Mouse (Mus musculus) ES-E14 (cell line): ENCODE results near the gene Tlr5. TPM values are rescaled to one million over a fixed set of nuclear protein-coding genes. Genes with fewer than 3 reads are reported as not detected.
A peak's percentile ranks its signal among the peaks of the same experiment; 100 is the strongest.

ENCODE experiments used
- DNase-seq: peaks from one replicate; pipeline ENCODE4 v3.0.0-alpha.2; 2013; ENCODE audit warnings: low read depth, low spot score
- H3K27ac ChIP-seq: 2 replicates; pipeline ENCODE4 v1.5.1; 2012; ENCODE audit warnings: low read depth, mild to moderate bottlenecking, low read length, moderate library complexity, mixed read lengths; ENCODE audit not compliant: poor library complexity, insufficient read depth, severe bottlenecking
- H3K36me3 ChIP-seq: 2 replicates; pipeline ENCODE4 v1.6.1; 2012; ENCODE audit warnings: mild to moderate bottlenecking, low read length, moderate library complexity, mixed read lengths; ENCODE audit not compliant: control insufficient read depth, poor library complexity, insufficient read depth, severe bottlenecking
- H3K4me1 ChIP-seq, 2 experiments: fragments of 150-350 bp in 1 of 2; sonication (generic) in 1 of 2; 2 replicates each; pipeline ENCODE4 v1.6.1; 2012; ENCODE audit warnings: low read length in 2 of 2, mild to moderate bottlenecking in 1 of 2, mixed read lengths in 1 of 2; ENCODE audit not compliant: control insufficient read depth in 2 of 2, insufficient read depth in 2 of 2, poor library complexity in 1 of 2
- H3K4me3 ChIP-seq, 2 experiments: fragments of 150-350 bp in 1 of 2; sonication (generic) in 1 of 2; 2 replicates each; pipeline ENCODE4 v1.5.1; 2012; ENCODE audit warnings: low read length in 2 of 2, low read depth in 1 of 2, mild to moderate bottlenecking in 1 of 2, mixed read lengths in 1 of 2; ENCODE audit not compliant: insufficient read depth in 1 of 2, poor library complexity in 1 of 2, severe bottlenecking in 1 of 2
- H3K9ac ChIP-seq: 2 replicates; pipeline ENCODE4 v1.6.1; 2012; ENCODE audit warnings: low read depth, mild to moderate bottlenecking, low read length, mixed read lengths; ENCODE audit not compliant: poor library complexity, insufficient read depth, severe bottlenecking
- H3K9me3 ChIP-seq: fragments of 150-350 bp; sonication (generic); 2 replicates; pipeline ENCODE4 v1.6.1; 2012; ENCODE audit warnings: low read depth, mild to moderate bottlenecking, low read length; ENCODE audit not compliant: control insufficient read depth, insufficient read depth
- CHD2 ChIP-seq: IDR thresholded peaks from 2 replicates; pipeline ENCODE4 v1.6.1; 2014; ENCODE audit warnings: mild to moderate bottlenecking, low read depth, low read length, inconsistent platforms
- HCFC1 ChIP-seq: IDR thresholded peaks from 2 replicates; pipeline ENCODE4 v1.6.1; 2012; ENCODE audit warnings: low read length, inconsistent platforms, borderline replicate concordance; ENCODE audit not compliant: insufficient read depth
- MAFK ChIP-seq: IDR thresholded peaks from 2 replicates; pipeline ENCODE4 v1.6.1; 2014; ENCODE audit warnings: mild to moderate bottlenecking, low read depth, low read length, inconsistent platforms; ENCODE audit not compliant: insufficient read depth
- ZC3H11A ChIP-seq: IDR thresholded peaks from 2 replicates; pipeline ENCODE4 v1.6.1; 2012; ENCODE audit warnings: low read depth, mild to moderate bottlenecking, inconsistent platforms, low read length, borderline replicate concordance
- ZNF384 ChIP-seq: IDR thresholded peaks from 2 replicates; pipeline ENCODE4 v1.6.1; 2012; ENCODE audit warnings: low read depth, low read length, inconsistent platforms
- in situ Hi-C, 2 experiments: fragments of 600-800 bp; cut with MboI; formaldehyde crosslinking; loops; one replicate each; pipeline ENCODE4 v1.15.1; 2025; ENCODE audit warnings: low sequenced_read_pairs in 2 of 2, inconsistent platforms in 1 of 2; ENCODE audit not compliant: unreplicated experiment in 2 of 2
- total RNA-seq: library from RNA; depleted of rRNA; stranded (reverse); fragments of 300-350 nt; gene quantifications from 2 replicates; pipeline ENCODE4 v1.2.3, GENCODE M21; 2012; rRNA removed

Tlr5 gene
- total RNA-seq, 1 experiment: 0.54 TPM

GRCm38 (mm10) chr1:182988646-182989045 is 34.1 kb downstream of the Tlr5 start:
- DNase-seq: no peak
- peaks cover 0 to 1% of the 10 kb centered on the region in 2 experiments; a peak in 1 of 4 replicates for H3K4me1 ChIP-seq

GRCm38 (mm10) chr1:182990092-182990762 is 35.6 kb downstream of the Tlr5 start:
- Histone ChIP-seq H3K4me1 (no peaks in the 10 kb centered on the region), H3K4me3 (no peak overlapping the region), H3K9ac (no peak overlapping the region), H3K36me3 (no peaks in the 10 kb centered on the region), H3K27ac (no peak overlapping the region), H3K9me3 (no peaks in the 10 kb centered on the region)
- TF ChIP-seq HCFC1: no peak
- TF ChIP-seq ZNF384: no peak
- no peak for TF ChIP-seq CHD2
- no peak for TF ChIP-seq ZC3H11A
- TF ChIP-seq MAFK: no peak
- in situ Hi-C loops: no loop called here
- DNase-seq: no peak

More at GRCm38 (mm10) chr1:182988646-182989045, 34.1 kb downstream of the Tlr5 start:
- Histone ChIP-seq H3K9me3 (no peaks in the 10 kb centered on the region), H3K9ac (no peak overlapping the region), H3K4me3 (no peak overlapping the region), H3K36me3 (no peaks in the 10 kb centered on the region), H3K27ac (no peak overlapping the region)
- no peak for TF ChIP-seq ZC3H11A
- TF ChIP-seq HCFC1: no peak
- no peak for TF ChIP-seq ZNF384
- no peak for TF ChIP-seq MAFK
- no peak for TF ChIP-seq CHD2
- in situ Hi-C loops: no loop called here

GRCm38 (mm10) chr1:182991002-182991778 is 36.6 kb downstream of the Tlr5 start:
- TF ChIP-seq HCFC1 (no peak), ZC3H11A (peak; percentile 88; the same call in 1 of the 2 replicates), MAFK (no peak), ZNF384 (no peak), CHD2 (no peak)
- no peak overlapping the region for H3K9ac ChIP-seq
- DNase-seq: no peak
- no peak overlapping the region for H3K27ac ChIP-seq
- no peaks in the 10 kb centered on the region for H3K4me1 ChIP-seq
- no peaks in the 10 kb centered on the region for H3K9me3 ChIP-seq
- no peak overlapping the region for H3K4me3 ChIP-seq
- in situ Hi-C loops: no loop called here
- no peaks in the 10 kb centered on the region for H3K36me3 ChIP-seq

Other genes with a start within 250 kb of the Tlr5 start
- not detected in 2 replicates for gene Ccdc185, start 205.6 kb upstream of the Tlr5 start, total RNA-seq
- 4.1 and 7.7 TPM in 2 replicates for gene Susd4, start 190.9 kb upstream of the Tlr5 start, total RNA-seq